Mouse (Mus musculus): ENCODE results near the gene Trim9.

The Trim9 gene

GRCm38 (mm10) chr12:70346139-70347026 is 1.0 kb downstream of the Trim9 start:
- Histone ChIP-seq H3K27me3 (ENCODE audit: control insufficient read depth, insufficient read depth, low read length, poor library complexity, severe bottlenecking) (no peaks in the 10 kb centered on the region), H3K36me3 (ENCODE audit: control insufficient read depth, insufficient read depth, low read length, poor library complexity, severe bottlenecking) (no peaks in the 10 kb centered on the region)
- DNase-seq (ENCODE audit: low read depth, low spot score) = no peak

DNA sequence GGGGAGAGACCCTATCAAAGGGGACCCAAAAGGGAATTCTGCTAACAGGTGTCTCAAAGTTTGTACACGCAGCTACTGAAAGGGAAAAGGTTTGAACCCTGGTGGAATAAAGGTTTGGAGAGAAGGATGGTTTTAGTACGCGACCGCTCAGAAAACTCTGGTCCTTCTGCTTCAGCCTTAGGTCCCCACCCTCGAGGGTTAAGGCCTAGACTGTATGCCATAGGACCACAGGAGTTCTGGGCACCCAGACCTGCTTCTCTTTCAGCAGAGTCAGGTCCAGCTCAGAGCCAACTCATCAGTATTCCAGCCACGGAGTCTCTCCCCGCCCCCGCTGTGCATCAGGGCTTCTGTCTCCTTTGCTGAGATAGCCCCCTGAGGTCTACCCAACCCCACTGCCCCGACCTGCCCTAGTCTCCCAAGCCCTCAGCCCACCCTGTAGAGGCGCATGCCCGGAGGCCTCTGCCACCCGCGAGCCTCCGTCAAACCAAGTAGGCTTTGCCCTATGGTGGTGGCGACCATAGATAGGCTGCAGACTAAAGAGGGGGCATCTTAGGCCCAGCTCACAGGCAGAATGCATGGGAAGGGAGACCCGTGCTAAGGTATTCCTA is 1.8 kb downstream of the Trim9 start:
- H3K27me3 ChIP-seq (ENCODE audit: control insufficient read depth, insufficient read depth, low read length, poor library complexity, severe bottlenecking) = no peaks in the 10 kb centered on the region
- no peak for DNase-seq (ENCODE audit: low read depth, low spot score)

DNA sequence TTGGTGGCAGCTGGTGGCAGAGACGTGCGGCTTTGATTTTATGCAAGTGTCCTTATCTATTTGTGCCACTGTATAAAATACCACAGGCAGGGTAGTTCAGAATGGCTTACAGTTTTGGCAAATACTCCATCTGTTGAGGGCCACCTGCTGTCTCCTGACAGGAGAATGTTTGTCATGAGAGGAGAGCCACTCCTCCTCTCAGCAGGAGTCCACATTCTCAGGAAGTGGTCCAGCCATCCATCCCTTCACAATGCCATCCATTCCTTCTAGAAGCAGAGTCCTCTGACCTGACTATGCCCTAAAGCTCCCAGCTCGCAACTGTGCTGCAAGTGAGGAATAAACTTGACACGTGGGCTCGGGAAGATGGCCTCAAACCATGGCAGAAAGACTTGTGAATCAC is 12.2 kb downstream of the Trim9 start:
- no peaks in the 10 kb centered on the region for H3K27me3 ChIP-seq (ENCODE audit: control insufficient read depth, insufficient read depth, low read length, poor library complexity, severe bottlenecking)
- no peaks in the 10 kb centered on the region for H3K36me3 ChIP-seq (ENCODE audit: control insufficient read depth, insufficient read depth, low read length, poor library complexity, severe bottlenecking)
- no peak for DNase-seq (ENCODE audit: low read depth, low spot score)

More for the DNA sequence above, 1.8 kb downstream of the Trim9 start:
- H3K36me3 ChIP-seq (ENCODE audit: control insufficient read depth, insufficient read depth, low read length, poor library complexity, severe bottlenecking) = no peaks in the 10 kb centered on the region

DNA sequence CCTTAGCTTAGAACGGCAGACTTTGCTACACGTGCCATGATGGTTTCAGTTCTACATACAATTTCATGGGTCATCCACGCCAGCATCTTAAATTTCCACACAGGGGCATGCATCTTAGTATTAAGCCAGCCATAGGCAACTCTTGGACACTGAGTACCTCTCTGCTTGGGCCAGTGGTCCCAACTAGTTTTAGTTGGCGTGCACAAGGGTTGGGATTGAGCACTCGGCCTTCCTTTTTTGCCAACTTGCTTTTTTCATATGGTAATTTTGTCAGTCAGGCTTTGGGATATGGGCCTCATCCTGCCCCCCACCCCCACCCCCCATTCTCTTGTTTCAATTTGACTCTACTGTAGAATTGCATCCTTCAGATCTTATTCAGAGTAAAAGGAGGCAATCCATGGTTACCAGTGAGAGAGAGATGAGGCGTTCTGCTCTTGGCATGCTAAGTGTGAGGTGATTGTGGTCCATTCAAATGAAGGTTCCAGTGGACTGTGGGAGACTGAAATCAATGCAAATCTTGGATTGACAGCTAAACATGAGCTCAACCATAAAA is 14.1 kb downstream of the Trim9 start:
- no peak for DNase-seq (ENCODE audit: low read depth, low spot score)
- Histone ChIP-seq H3K27me3 (ENCODE audit: control insufficient read depth, insufficient read depth, low read length, poor library complexity, severe bottlenecking) (no peaks in the 10 kb centered on the region), H3K36me3 (ENCODE audit: control insufficient read depth, insufficient read depth, low read length, poor library complexity, severe bottlenecking) (no peaks in the 10 kb centered on the region)

DNA sequence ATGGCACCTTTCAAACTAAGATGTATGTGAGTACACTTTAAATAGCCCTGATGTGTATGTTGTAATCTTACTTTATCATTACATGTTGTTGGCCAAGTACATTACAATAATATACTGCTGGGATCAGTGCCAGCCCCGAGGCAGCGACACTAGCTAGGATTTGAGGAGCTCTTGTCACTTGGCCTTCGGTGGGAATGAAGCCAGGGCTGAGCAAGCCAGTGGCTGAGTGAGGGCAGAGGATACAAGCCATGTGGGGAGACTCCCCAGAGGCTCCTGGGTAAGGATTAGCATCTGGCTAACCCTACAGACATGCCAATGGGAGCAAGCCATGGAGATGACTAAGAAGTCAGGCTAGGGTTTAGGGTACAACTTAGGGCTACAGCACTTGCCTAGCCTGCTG is 18.4 kb downstream of the Trim9 start:
- no peaks in the 10 kb centered on the region for H3K27me3 ChIP-seq (ENCODE audit: control insufficient read depth, insufficient read depth, low read length, poor library complexity, severe bottlenecking)
- DNase-seq (ENCODE audit: low read depth, low spot score) = no peak
- no peaks in the 10 kb centered on the region for H3K36me3 ChIP-seq (ENCODE audit: control insufficient read depth, insufficient read depth, low read length, poor library complexity, severe bottlenecking)

GRCm38 (mm10) chr12:70326956-70327355 is 20.5 kb downstream of the Trim9 start:
- H3K36me3 ChIP-seq (ENCODE audit: control insufficient read depth, insufficient read depth, low read length, poor library complexity, severe bottlenecking) = no peaks in the 10 kb centered on the region
- no peaks in the 10 kb centered on the region for H3K27me3 ChIP-seq (ENCODE audit: control insufficient read depth, insufficient read depth, low read length, poor library complexity, severe bottlenecking)
- DNase-seq (ENCODE audit: low read depth, low spot score) = no peak

GRCm38 (mm10) chr12:70326393-70326792 is 21.0 kb downstream of the Trim9 start:
- Histone ChIP-seq H3K36me3 (ENCODE audit: control insufficient read depth, insufficient read depth, low read length, poor library complexity, severe bottlenecking) (no peaks in the 10 kb centered on the region), H3K27me3 (ENCODE audit: control insufficient read depth, insufficient read depth, low read length, poor library complexity, severe bottlenecking) (no peaks in the 10 kb centered on the region)
- no peak for DNase-seq (ENCODE audit: low read depth, low spot score)

DNA sequence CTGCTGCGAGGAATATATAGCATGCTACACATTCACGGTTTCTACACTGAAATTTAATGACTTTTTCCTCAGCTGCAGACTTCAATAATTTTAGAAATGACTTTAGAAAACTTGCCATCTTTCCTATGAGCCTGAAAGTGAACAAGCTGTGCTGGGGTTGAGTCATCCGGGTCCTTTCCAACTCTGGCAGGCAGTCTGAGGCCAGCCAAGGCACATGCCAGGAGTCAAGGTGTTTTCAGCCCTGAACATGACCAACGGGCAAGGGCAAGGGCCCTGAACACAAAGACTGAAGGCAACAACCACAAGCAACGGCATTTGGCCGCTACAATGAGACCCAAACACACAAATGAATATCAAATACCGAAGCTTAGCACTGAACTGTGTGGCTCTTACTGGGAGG is 21.6 kb downstream of the Trim9 start:
- H3K27me3 ChIP-seq (ENCODE audit: control insufficient read depth, insufficient read depth, low read length, poor library complexity, severe bottlenecking) = no peaks in the 10 kb centered on the region
- H3K36me3 ChIP-seq (ENCODE audit: control insufficient read depth, insufficient read depth, low read length, poor library complexity, severe bottlenecking) = no peaks in the 10 kb centered on the region
- DNase-seq (ENCODE audit: low read depth, low spot score) = no peak

DNA sequence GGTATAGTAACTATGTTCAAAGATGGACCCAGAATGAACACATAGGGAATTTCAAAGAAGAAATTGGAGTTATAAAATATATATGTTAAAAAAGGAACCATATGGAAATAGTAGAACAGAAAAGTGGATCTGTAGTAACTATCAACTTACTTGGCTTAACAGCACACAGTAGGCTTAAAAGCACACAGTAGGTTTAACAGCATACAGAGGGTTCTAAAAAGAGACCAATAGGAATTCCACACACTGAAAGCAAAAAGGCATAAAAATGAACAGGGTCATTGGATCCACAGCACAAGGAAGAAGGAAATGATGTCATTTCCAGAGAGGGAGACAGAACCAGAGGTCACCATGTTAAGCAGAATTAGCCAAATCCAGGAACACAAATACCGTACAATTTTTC is 24.6 kb downstream of the Trim9 start:
- DNase-seq (ENCODE audit: low read depth, low spot score) = no peak
- H3K36me3 ChIP-seq (ENCODE audit: control insufficient read depth, insufficient read depth, low read length, poor library complexity, severe bottlenecking) = no peaks in the 10 kb centered on the region

DNA sequence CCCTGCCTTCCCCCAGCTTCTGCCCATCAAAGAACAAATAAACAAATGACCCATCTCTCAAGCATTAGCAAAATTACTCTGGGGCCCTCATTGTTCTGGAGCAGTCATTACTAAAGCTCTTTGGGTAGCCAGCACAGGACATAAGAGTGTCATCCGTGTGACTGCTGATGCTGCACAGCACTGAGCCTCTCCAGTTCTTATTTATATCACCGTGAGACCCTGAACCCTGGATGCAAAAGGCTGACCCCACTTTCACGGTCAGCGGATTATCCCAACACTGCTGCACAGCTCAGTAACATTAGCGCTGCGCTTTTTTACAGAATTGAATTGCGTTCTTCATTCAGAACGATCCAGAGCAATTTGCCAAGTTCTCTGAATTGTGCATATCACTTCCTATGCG is 31.3 kb downstream of the Trim9 start:
- no peak for DNase-seq (ENCODE audit: low read depth, low spot score)
- no peaks in the 10 kb centered on the region for H3K27me3 ChIP-seq (ENCODE audit: control insufficient read depth, insufficient read depth, low read length, poor library complexity, severe bottlenecking)
- H3K36me3 ChIP-seq (ENCODE audit: control insufficient read depth, insufficient read depth, low read length, poor library complexity, severe bottlenecking) = no peaks in the 10 kb centered on the region

More for the DNA sequence above, 24.6 kb downstream of the Trim9 start:
- no peaks in the 10 kb centered on the region for H3K27me3 ChIP-seq (ENCODE audit: control insufficient read depth, insufficient read depth, low read length, poor library complexity, severe bottlenecking)

DNA sequence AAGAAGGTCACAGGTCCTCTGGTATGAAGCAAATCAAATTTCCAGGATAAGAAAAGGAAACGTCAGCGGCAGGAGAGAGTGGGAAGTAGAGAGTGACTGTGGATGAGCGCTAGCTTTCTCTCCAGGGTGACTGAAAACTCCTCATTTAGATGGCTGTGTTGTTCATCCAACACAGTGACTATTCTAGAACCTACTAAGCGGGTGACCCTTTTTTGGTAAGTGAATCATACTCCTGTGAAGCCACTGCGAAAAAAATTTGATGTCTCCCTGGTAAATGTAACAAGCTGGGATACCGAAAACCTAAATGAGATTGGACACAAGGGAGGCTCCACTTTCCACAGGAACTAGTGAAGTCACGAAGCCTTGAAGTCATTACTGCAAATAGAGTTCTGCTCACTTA is 39.5 kb downstream of the Trim9 start:
- no peaks in the 10 kb centered on the region for H3K27me3 ChIP-seq (ENCODE audit: control insufficient read depth, insufficient read depth, low read length, poor library complexity, severe bottlenecking)
- DNase-seq (ENCODE audit: low read depth, low spot score) = no peak
- H3K36me3 ChIP-seq (ENCODE audit: control insufficient read depth, insufficient read depth, low read length, poor library complexity, severe bottlenecking) = no peaks in the 10 kb centered on the region

DNA sequence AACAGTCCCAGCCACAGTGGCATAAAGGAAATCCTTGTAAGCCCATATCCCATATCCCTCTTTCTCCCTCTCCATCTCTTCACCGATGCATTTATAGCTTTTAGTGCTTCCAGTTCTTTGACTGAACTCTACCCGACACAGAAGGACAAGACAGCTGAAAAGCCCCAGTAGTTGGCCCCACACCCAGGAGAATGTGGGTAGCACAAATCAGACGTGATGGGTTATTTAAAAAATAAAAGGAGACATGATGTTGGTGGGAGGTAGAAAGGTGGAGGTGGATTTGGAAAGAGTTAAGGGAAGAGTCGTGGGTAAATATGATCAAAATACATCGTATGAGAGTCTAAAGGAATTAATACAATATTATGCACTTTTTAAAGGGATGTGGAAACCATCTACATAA is 40.4 kb downstream of the Trim9 start:
- Histone ChIP-seq H3K27me3 (ENCODE audit: control insufficient read depth, insufficient read depth, low read length, poor library complexity, severe bottlenecking) (no peaks in the 10 kb centered on the region), H3K36me3 (ENCODE audit: control insufficient read depth, insufficient read depth, low read length, poor library complexity, severe bottlenecking) (no peaks in the 10 kb centered on the region)
- no peak for DNase-seq (ENCODE audit: low read depth, low spot score)

- no peak for DNase-seq (ENCODE audit: low read depth, low spot score)
- Histone ChIP-seq H3K36me3 (ENCODE audit: control insufficient read depth, insufficient read depth, low read length, poor library complexity, severe bottlenecking) (no peaks in the 10 kb centered on the region), H3K27me3 (ENCODE audit: control insufficient read depth, insufficient read depth, low read length, poor library complexity, severe bottlenecking) (no peaks in the 10 kb centered on the region)
Measured at GRCm38 (mm10) chr12:70304014-70304413, 43.4 kb downstream of the Trim9 start.

GRCm38 (mm10) chr12:70303525-70303924 is 43.9 kb downstream of the Trim9 start:
- Histone ChIP-seq H3K36me3 (ENCODE audit: control insufficient read depth, insufficient read depth, low read length, poor library complexity, severe bottlenecking) (no peaks in the 10 kb centered on the region), H3K27me3 (ENCODE audit: control insufficient read depth, insufficient read depth, low read length, poor library complexity, severe bottlenecking) (no peaks in the 10 kb centered on the region)
- no peak for DNase-seq (ENCODE audit: low read depth, low spot score)

DNA sequence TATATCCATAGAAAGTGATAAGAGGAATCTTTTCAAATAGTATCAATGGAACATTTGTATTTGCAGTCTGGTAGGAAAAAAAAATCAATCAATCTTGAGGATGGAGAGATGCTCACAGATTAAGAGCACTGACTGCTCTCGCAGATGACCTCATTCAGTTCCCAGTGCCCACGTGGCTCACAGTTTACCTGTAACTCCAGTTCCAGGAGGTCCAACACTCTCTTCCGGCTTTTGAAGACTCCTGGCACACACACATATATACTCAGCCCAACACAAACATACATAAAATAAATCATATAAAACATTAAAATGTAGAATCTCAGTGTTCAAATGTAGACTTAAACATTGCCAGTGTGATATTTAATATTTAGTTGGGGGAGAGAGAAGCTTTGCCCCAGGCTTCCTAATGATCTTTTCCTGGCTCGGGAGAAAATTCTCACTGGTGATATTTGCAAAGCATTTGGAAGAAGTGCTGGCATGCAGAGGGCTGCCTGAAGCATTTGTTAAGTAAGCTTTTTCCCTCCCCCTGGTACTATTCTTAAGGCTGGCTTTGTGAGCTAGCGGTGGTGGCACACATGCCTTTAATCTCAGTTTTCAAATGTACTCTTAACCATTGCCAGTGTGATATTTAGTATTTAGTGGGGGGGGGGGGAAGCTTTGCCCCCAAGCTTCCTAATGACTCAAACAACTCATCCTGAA is 45.2 kb downstream of the Trim9 start:
- Histone ChIP-seq H3K27me3 (ENCODE audit: control insufficient read depth, insufficient read depth, low read length, poor library complexity, severe bottlenecking) (no peaks in the 10 kb centered on the region), H3K36me3 (ENCODE audit: control insufficient read depth, insufficient read depth, low read length, poor library complexity, severe bottlenecking) (no peaks in the 10 kb centered on the region)
- no peak for DNase-seq (ENCODE audit: low read depth, low spot score)
